Mouse (Mus musculus) lung, adult 2 months (tissue): ENCODE data around the gene Sox5. TPM values are rescaled to one million over a fixed set of nuclear protein-coding genes. Genes with fewer than 3 reads are reported as not detected.

Experiments
- DNase-seq: peaks from one replicate; pipeline ENCODE4 v3.0.0; 2022
- H3K4me1 ChIP-seq: fragments of 200-500 bp; 2 replicates; pipeline ENCODE4 v1.6.1; 2011; ENCODE audit warnings: low read length; ENCODE audit not compliant: control insufficient read depth, insufficient read depth
- H3K4me3 ChIP-seq: fragments of 200-500 bp; replicated peaks from 2 replicates; pipeline ENCODE3; 2011; ENCODE audit warnings: low read depth, mild to moderate bottlenecking, control low read depth, low read length; ENCODE audit errors: extremely low read depth
- CTCF ChIP-seq: fragments of 200-500 bp; IDR thresholded peaks from 2 replicates; pipeline ENCODE4 v1.5.1; 2011; ENCODE audit warnings: mild to moderate bottlenecking, low read length, control low read depth; ENCODE audit not compliant: insufficient read depth
- POLR2A ChIP-seq: fragments of 200-500 bp; IDR thresholded peaks from 2 replicates; pipeline ENCODE4 v1.6.1; 2011; ENCODE audit warnings: low read depth, mild to moderate bottlenecking, control low read depth, low read length, borderline replicate concordance; ENCODE audit errors: extremely low read depth
- WGBS: fragments of 180-500 bp; shearing (Covaris S2); methylation state at CpG from one replicate; pipeline ENCODE4 v1.1.7; 2018; 5-methylcytosine and 5-hydroxymethylcytosine counted together
- polyA plus RNA-seq: library from polyadenylated mRNA; depleted of rRNA; stranded (reverse); fragments of >200 nt; gene quantifications from 2 replicates; pipeline ENCODE4 v1.2.3, GENCODE M21; 2012

Sox5 gene
- polyA plus RNA-seq, 1 experiment, result 8.6 TPM

DNA sequence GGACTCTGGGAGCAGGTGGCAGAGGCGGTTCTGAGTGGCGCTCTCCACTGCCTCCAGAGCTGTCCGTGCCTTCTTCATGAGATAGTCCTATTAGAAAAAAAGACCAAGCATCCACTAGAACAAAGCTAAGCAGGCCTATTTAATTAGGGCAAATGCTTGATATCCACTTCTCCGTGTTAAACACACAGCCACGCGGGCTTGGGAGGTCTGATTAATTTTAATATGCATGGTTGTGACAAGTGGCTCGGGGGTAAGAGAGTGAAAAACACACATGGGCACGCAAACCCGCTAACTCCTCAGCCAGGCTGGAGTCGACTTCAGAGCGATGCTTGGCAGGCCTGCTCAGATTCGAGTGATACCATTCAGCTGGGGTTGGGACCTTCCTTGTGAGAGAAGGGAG is 676.1 kb downstream of the Sox5 start:
- no peak for TF ChIP-seq POLR2A
- TF ChIP-seq CTCF, result no peak
- WGBS, result 90% methylated on average over 12 of the region's 12 CpGs
- no peak for DNase-seq
- H3K4me1 ChIP-seq, result no peaks in the 10 kb centered on the region
- H3K4me3 ChIP-seq, result no peak overlapping the region

DNA sequence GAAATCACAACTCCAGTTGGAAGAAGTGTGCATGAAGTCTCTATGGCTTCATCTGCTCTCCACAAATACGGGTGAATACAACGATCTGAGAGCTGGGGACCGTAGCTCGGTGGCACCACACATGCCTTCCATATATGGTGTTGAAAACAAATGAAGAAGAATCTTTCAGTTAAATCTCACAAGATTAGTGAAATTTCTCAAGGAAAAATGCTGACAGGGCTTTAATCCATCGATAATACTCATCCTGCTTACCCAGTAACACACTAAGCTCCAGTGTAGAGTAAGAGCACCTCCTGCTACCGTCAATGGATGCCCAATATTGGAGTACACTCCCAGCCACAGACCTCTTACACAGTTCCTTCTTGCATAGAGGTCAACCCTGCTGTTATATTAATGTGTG is 678.2 kb downstream of the Sox5 start:
- no peak overlapping the region for H3K4me3 ChIP-seq
- H3K4me1 ChIP-seq, result no peaks in the 10 kb centered on the region
- no peak for DNase-seq
- TF ChIP-seq CTCF, result no peak
- TF ChIP-seq POLR2A, result no peak
- WGBS, result 87% methylated on average over 6 of the region's 6 CpGs

DNA sequence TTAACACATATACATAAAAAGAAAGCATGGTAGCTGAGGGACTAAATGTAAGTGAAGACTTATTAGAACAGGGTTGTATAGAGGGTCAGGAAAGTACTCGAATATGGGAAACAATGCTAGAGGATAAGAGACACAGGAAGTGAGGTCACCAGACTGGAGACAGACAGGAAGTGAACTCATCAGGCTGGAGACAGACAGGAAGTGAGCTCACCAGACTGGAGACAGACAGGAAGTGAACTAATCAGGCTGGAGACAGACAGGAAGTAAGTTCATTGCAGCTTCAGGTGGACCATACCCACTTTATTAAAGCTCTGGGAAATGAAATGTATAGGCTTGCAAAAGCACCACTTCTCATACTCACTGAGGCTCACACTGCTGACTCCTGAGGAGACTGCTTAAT is 680.9 kb downstream of the Sox5 start:
- Histone ChIP-seq H3K4me3 (no peak overlapping the region), H3K4me1 (no peaks in the 10 kb centered on the region)
- no peak for TF ChIP-seq POLR2A
- no peak for TF ChIP-seq CTCF
- 46% methylated on average over 1 of the region's 1 CpGs for WGBS
- DNase-seq, result no peak

DNA sequence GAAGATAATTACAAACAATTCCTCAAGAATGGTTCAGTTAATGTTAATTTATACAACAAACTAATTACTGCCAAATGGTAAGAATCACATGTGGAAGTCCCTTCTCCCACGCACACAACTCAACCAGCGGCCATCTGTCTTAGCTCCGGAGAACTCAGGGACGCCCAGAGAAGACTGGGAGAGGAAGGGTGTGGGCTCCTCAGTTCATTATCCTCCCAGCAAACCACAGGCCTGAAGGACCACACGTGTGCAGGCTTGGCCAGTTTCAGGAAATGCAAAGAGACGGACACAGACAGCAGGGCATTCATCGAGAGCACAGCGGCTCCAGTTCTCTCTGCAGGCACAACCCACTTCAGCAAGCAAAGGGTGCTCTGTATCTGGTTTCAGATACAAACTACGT is 683.7 kb downstream of the Sox5 start:
- Histone ChIP-seq H3K4me1 (no peaks in the 10 kb centered on the region), H3K4me3 (no peak overlapping the region)
- TF ChIP-seq CTCF (no peak), POLR2A (no peak)
- WGBS, result 49% methylated on average over 9 of the region's 9 CpGs
- DNase-seq, result no peak

DNA sequence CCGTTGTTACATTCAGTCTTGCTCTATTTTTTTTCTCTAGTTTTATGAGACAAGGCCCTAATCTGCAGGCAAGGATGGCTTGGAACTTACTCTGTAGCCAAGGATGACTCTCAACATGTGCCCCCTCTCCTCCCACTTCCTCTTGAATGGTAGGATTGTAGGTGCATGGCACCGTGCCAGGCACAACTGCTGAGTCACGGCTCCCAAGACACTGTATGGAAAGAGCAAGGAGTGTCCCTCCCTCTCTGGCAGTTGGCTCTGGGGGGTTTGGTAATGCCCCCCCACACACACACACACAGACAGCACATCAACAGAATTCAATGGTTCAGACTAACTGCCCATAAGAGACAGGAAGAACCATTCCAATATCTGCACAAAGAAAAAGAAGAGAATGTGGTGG is 693.5 kb downstream of the Sox5 start:
- DNase-seq, result no peak
- WGBS, result 66% methylated on average over 3 of the region's 3 CpGs
- no peak overlapping the region for H3K4me3 ChIP-seq
- H3K4me1 ChIP-seq, result no peaks in the 10 kb centered on the region
- no peak for TF ChIP-seq POLR2A
- no peak for TF ChIP-seq CTCF

DNA sequence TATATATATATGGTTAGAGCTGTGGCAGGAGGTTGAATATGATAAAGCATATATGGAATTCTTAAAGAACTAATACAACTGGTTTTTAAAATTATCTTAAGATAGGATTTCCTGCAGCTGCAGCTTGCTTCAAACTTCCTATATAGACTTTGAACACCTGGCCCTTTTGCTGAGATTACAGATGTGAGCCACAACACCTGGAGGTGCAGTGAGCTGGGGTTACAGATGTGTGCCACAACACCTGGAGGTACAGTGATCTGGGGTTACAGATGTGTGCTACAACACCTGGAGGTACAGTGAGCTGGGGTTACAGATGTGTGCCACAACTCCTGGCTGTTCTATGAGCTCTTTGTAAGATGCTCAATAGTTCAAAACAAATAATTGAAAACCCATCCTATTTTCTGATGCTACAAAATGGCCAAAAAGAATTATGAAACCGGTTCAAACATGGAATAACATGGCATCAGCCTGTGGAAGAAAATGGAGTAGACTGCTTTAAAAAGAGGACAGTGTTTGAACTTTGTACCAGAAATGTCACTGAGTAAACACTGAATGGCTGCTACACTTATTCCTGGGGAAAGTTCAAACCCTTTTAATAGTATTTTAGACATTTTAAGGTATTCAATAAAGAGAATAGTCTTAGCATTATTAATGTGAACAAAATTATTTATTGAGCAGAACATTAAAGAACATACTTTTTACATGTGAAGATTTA is 695.5 kb downstream of the Sox5 start:
- Histone ChIP-seq H3K4me1 (no peaks in the 10 kb centered on the region), H3K4me3 (no peak overlapping the region)
- no peak for TF ChIP-seq POLR2A
- no peak for TF ChIP-seq CTCF
- WGBS, result 68% methylated on average over 1 of the region's 1 CpGs
- no peak for DNase-seq

DNA sequence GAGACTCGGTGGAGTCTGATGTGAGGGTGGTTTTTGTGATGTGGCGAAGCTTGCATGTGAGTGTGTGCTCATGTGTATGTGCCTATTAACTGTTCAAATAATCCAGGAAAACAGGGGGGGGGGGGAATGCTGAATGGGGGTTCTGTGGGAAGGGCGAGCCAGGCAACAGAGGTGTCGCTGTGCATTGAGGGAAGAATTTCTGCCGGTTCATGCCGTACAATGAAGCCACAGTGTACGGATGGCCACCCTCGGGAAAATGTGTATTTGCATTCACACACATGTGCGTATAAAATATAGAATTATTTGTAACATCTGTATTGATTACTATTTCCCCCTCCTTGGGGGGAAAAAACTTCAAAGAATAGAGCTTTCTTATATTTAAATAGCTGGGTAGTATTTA is 699.5 kb downstream of the Sox5 start:
- 92% methylated on average over 9 of the region's 9 CpGs for WGBS
- no peak overlapping the region for H3K4me3 ChIP-seq
- no peaks in the 10 kb centered on the region for H3K4me1 ChIP-seq
- no peak for DNase-seq
- TF ChIP-seq POLR2A, result no peak
- no peak for TF ChIP-seq CTCF

DNA sequence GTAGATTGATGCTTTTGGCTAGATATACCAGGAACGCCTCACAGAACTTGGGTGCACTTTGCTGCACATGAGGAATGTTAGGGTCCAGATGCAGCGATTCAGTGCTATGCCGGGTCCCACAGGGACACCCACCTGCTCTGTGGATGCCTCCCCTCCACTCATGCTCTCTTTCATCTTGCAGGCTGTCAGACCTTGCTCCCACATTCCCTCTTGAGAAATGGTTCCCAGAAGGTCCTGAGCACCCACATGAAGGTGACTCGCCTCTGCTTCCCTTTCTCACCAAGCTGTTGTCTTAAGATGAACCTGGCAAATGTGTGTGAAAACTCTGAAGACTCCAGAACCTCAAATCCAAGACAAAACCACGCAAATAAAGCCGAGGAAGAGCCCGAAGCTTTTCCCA is 704.0 kb downstream of the Sox5 start:
- no peak for DNase-seq
- WGBS, result 90% methylated on average over 7 of the region's 7 CpGs
- H3K4me3 ChIP-seq, result no peak overlapping the region
- no peak for TF ChIP-seq CTCF
- no peak for TF ChIP-seq POLR2A
- peaks cover 5% of the 10 kb centered on the region; the same call in 1 of the 2 replicates for H3K4me1 ChIP-seq

DNA sequence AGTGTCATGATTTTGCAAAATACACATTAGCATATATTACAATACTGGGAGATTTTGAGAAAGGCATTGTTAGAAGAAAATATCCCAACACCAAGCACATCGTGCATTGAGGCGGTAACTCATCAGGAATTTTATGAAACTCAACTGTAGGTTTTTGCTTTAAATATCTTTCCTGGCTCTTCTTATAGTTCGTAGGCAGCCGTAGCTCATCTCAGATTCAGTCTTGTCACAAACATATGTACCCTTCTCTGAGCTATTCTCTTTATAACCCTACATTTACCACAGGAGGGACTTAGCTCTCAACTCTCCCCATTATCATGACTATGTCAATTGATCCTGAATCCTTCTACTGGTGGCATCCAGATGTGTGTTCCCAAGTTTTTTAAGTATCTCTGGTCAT is 705.4 kb downstream of the Sox5 start:
- no peak for TF ChIP-seq CTCF
- no peak for TF ChIP-seq POLR2A
- DNase-seq, result no peak
- H3K4me3 ChIP-seq, result no peak overlapping the region
- 96% methylated on average over 4 of the region's 4 CpGs for WGBS
- H3K4me1 ChIP-seq, result peaks cover 5% of the 10 kb centered on the region; the same call in 1 of the 2 replicates

DNA sequence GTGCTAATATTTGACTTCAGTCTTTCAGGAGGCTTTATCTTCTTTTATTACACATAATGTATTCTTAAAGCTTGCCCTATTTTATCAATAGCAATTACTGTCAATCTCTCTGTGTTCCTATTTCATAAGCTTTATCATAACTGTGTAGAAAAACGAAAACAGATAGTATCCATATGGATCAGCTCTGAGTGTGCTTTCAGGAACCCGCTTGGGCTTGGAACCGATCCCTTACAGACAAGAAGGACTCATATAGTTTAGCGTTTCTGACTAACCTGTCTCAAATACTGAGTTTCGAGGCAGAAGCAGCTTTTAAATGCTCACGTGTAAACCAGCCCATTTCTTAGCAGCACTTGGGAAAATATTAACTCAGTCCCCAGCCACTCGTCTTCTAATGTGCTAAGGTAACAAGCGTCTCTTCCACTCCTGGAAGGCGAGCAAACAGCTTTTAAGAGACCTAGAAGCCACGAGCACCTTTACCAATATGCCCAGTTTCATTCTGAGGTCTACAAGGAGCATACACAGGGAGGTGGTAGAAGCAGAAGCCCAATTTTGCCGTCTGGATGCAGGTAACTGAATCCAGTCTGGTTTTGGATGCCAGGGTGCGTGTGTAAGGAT is 706.3 kb downstream of the Sox5 start:
- WGBS, result 71% methylated on average over 12 of the region's 12 CpGs
- TF ChIP-seq CTCF (no peak), POLR2A (no peak)
- DNase-seq, result no peak
- peaks cover 5% of the 10 kb centered on the region; the same call in 1 of the 2 replicates for H3K4me1 ChIP-seq
- no peak overlapping the region for H3K4me3 ChIP-seq
